ENCODE assay signal across 17 mouse cellular contexts in the genomic region with DNA sequence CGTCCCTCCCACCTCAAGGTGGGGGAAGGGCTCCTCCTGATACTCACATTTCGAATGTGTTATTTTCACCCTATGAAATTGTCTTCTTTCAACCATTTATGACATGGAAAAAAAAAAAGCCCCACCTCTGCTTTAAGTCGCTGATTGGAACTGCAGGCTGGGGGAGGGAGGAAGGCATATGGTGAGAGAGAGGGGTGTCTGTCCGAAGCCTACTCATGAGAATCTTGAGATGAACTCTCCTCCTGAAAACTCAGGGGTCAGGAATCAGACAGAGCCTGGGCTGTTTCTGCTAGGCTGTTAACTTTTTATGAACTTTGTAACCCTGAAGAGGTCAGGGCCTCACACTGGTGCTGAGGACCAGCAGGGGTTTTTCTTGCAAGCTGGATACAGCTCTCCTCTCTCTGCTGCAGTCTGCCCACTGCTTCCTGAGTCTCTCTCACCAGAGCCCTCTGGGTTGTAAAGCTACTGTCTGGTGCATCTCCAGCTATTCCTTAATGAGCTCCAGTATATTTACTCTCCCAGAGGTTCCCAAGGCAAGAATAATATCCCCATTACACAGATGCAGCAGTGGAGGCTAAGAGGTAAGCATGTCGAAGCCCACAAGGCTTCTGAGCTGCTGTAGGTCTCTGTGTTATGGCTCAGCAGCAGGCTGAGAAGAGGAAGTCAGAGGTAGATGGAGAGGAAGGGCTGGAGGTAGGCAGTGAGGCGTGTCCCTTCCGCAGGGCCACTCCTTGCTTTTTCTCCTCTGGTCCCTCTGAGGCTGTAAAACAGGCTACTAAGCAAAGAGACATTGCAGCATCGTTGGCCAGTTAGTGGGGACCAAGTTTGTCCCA. TPM values are rescaled to one million over a fixed set of nuclear protein-coding genes. Genes with fewer than 3 reads are reported as not detected.
DNase-seq lines count a peak whose midpoint lies in the region; ATAC-seq and TF ChIP-seq lines count a peak whose summit lies in the region.
"Had no signal": no experiment of that assay in that cellular context is flagged by ENCODE, and none has a peak within 500 bp of the region (broad histone marks: within the 10 kb centered on the region; RNA-seq: fewer than 3 reads in every experiment).

No protein-coding gene starts in this region.

- H3K27me3 ChIP-seq in kidney, postnatal 0 days (ENCODE audit: insufficient read depth, low read length): no peaks in the 10 kb centered on the region

- H3K27ac ChIP-seq in kidney, postnatal 0 days: peak overlapping the region; percentile 55
- H3K27ac ChIP-seq: forebrain, embryonic 10.5 days; gastrocnemius, adult 2 months had no signal

- DNase-seq in kidney, adult 11 months: peak; percentile 75
- no peak for DNase-seq in kidney, adult 18-20 months
- DNase-seq in kidney, postnatal 0 days (ENCODE audit: low spot score): no peak
- DNase-seq in embryo, embryonic 10.5 days (ENCODE audit: low spot score): no peak
- no peak for DNase-seq in frontal cortex, adult 2 months (ENCODE audit: extremely low spot score in 1 of 2, low spot score in 1 of 2)
- DNase-seq: cerebellum, postnatal 14 days; gastrocnemius, adult 2 months; heart, postnatal 4 days; layer of hippocampus, postnatal 36 days; lung, postnatal 36 days; right cerebral cortex, postnatal 25 days had no signal

- no peak for TF ChIP-seq CTCF in kidney, postnatal 0 days (IDR thresholded peaks at IDR 0.05; ENCODE audit: low read depth)

- H3K4me3 ChIP-seq in kidney, postnatal 0 days (replicated peaks; ENCODE audit: low read depth, low read length): no peak overlapping the region
- H3K4me3 ChIP-seq: forebrain, embryonic 10.5 days; gastrocnemius, adult 2 months had no signal

- ATAC-seq in granulocyte monocyte progenitor cell, adult 5-6 weeks (replicated peaks; ENCODE audit: poor library complexity, severe bottlenecking): peak; percentile 40; the same call in 1 of the 2 replicates
- peak; percentile 40; the same call in 1 of the 2 replicates for ATAC-seq in kidney, postnatal 0 days (replicated peaks; ENCODE audit: low FRiP score, low read depth)
- peak; percentile 43; the same call in 1 of the 2 replicates for ATAC-seq in neutrophil, adult 5-6 weeks (ENCODE audit: extremely low read depth, insufficient number of reproducible peaks, low FRiP score, poor library complexity, severe bottlenecking)
- ATAC-seq in erythroblast, adult 5-6 weeks (replicated peaks; ENCODE audit: low FRiP score, poor library complexity, severe bottlenecking): no peak
- ATAC-seq: midbrain, embryonic 16.5 days had no signal

- no peaks in the 10 kb centered on the region for H3K9me3 ChIP-seq in kidney, postnatal 0 days (replicated peaks; ENCODE audit: low read length)
- H3K9me3 ChIP-seq: forebrain, embryonic 10.5 days had no signal

- no peak overlapping the region for H3K4me2 ChIP-seq in kidney, postnatal 0 days (ENCODE audit: low read length)
- H3K4me2 ChIP-seq: heart, embryonic 11.5 days had no signal

- no peaks in the 10 kb centered on the region for H3K36me3 ChIP-seq in kidney, postnatal 0 days (ENCODE audit: insufficient read depth, low read length)
- H3K36me3 ChIP-seq: forebrain, embryonic 10.5 days had no signal

- H3K9ac ChIP-seq in kidney, postnatal 0 days (ENCODE audit: low read depth, low read length): no peak overlapping the region

- WGBS in kidney, postnatal 0 days: 20% methylated on average over 8 of the region's 8 CpGs

- H3K4me1 ChIP-seq in kidney, postnatal 0 days (replicated peaks; ENCODE audit: insufficient read depth, low read length): no peaks in the 10 kb centered on the region; the same call in 1 of the 2 replicates

RNA-seq across cellular contexts. Expression of a gene that starts 6.1 kb away (rescaled TPM):
- 148 and 162 TPM in 2 replicates for total RNA-seq in granulocyte monocyte progenitor cell, adult 5-6 weeks (2014; fragmentation: Nextera tagmentation)
- 115 and 128 TPM in 2 replicates for total RNA-seq in granulocyte monocyte progenitor cell, adult 5-6 weeks (2017)
- polyA plus RNA-seq in kidney, postnatal 0 days (2015; fragmentation: Nextera tagmentation; extraction: Ambion mirVana): 319 and 427 TPM in 2 replicates
- total RNA-seq in neutrophil, adult 5-6 weeks (2017): 10.6 and 18.4 TPM in 2 replicates
- 18.4 and 33.2 TPM in 2 replicates for total RNA-seq in erythroblast, adult 5-6 weeks (2015; ENCODE audit: low replicate concordance)
- 3.7 and 17.6 TPM in 2 replicates for total RNA-seq in erythroblast, adult 5-6 weeks (2017; ENCODE audit: low replicate concordance)
- polyA plus RNA-seq in frontal cortex, adult 2 months (2012; rRNA removed): 32.4 and 40.1 TPM in 2 replicates
